Mouse (Mus musculus) lung, postnatal 4 days (tissue): ENCODE measurements around the gene Ccl25.

ENCODE experiments used
- DNase-seq, 2 experiments: peaks; one replicate each; pipeline ENCODE4 v3.0.0; 2021

Ccl25 gene

GRCm38 (mm10) chr8:4324983-4325750 lies at the start of gene Ccl25, which contains the start of gene Elavl1:
Ccl25 (plus strand) TSS chr8:4325210.
Elavl1 (minus strand) TSS chr8:4325413.
- DNase-seq: peak; percentile 98

GRCm38 (mm10) chr8:4275275-4276110 lies 49.5 kb upstream of the Ccl25 start, which contains the start of gene Timm44:
Timm44 (minus strand) TSS chr8:4275913.
- peak; percentile 95 for DNase-seq

GRCm38 (mm10) chr8:4276111-4276465 lies 48.9 kb upstream of the Ccl25 start:
- no peak for DNase-seq

GRCm38 (mm10) chr8:4292738-4293137 lies 32.3 kb upstream of the Ccl25 start:
- no peak for DNase-seq

GRCm38 (mm10) chr8:4297822-4298221 lies 27.2 kb upstream of the Ccl25 start:
- DNase-seq: no peak

- DNase-seq: no peak
Observed at GRCm38 (mm10) chr8:4304124-4304547, 20.9 kb upstream of the Ccl25 start.

GRCm38 (mm10) chr8:4305838-4306237 lies 19.2 kb upstream of the Ccl25 start:
- DNase-seq: no peak

- no peak for DNase-seq
Observed at GRCm38 (mm10) chr8:4312104-4312503, 12.9 kb upstream of the Ccl25 start.

GRCm38 (mm10) chr8:4313254-4314124 lies 11.5 kb upstream of the Ccl25 start:
- no peak for DNase-seq

GRCm38 (mm10) chr8:4314852-4315251 lies 10.2 kb upstream of the Ccl25 start:
- no peak for DNase-seq

GRCm38 (mm10) chr8:4318124-4318523 lies 6.9 kb upstream of the Ccl25 start:
- no peak for DNase-seq

GRCm38 (mm10) chr8:4318796-4319572 lies 6.0 kb upstream of the Ccl25 start:
- no peak for DNase-seq

- no peak for DNase-seq
Observed at GRCm38 (mm10) chr8:4319573-4319872, 5.5 kb upstream of the Ccl25 start.

- DNase-seq: no peak
Observed at GRCm38 (mm10) chr8:4320404-4320803, 4.6 kb upstream of the Ccl25 start.

GRCm38 (mm10) chr8:4321031-4321430 lies 4.0 kb upstream of the Ccl25 start:
- no peak for DNase-seq

GRCm38 (mm10) chr8:4322470-4322869 lies 2.5 kb upstream of the Ccl25 start:
- DNase-seq: peak; percentile 75 to 85

- no peak for DNase-seq
Observed at GRCm38 (mm10) chr8:4323917-4324316, 1.1 kb upstream of the Ccl25 start.

GRCm38 (mm10) chr8:4324525-4324924 lies 485 bp upstream of the Ccl25 start:
- no peak for DNase-seq

GRCm38 (mm10) chr8:4325751-4326036 lies 684 bp downstream of the Ccl25 start:
- DNase-seq: no peak

- no peak for DNase-seq
Observed at GRCm38 (mm10) chr8:4329000-4329399, 4.0 kb downstream of the Ccl25 start.

- DNase-seq: no peak
Observed at GRCm38 (mm10) chr8:4333966-4334365, 9.0 kb downstream of the Ccl25 start.

- DNase-seq: no peak
Observed at GRCm38 (mm10) chr8:4335678-4336077, 10.7 kb downstream of the Ccl25 start.

GRCm38 (mm10) chr8:4340207-4340606 lies 15.2 kb downstream of the Ccl25 start:
- no peak for DNase-seq
